Mouse (Mus musculus) layer of hippocampus, adult 9-10 months (tissue): Measurements from ENCODE around the gene Szrd1.
A peak's percentile ranks its signal among the peaks of the same experiment; 100 is the strongest.
"Not testable (repeated sequence)": the region's sequence is repeated elsewhere in the genome, so short reads cannot be mapped to it uniquely, and the experiment has no call there.

Experiments used
- DNase-seq: peaks from one replicate; pipeline ENCODE4 v3.0.0; 2022; ENCODE audit warnings: low spot score

Gene Szrd1

DNA sequence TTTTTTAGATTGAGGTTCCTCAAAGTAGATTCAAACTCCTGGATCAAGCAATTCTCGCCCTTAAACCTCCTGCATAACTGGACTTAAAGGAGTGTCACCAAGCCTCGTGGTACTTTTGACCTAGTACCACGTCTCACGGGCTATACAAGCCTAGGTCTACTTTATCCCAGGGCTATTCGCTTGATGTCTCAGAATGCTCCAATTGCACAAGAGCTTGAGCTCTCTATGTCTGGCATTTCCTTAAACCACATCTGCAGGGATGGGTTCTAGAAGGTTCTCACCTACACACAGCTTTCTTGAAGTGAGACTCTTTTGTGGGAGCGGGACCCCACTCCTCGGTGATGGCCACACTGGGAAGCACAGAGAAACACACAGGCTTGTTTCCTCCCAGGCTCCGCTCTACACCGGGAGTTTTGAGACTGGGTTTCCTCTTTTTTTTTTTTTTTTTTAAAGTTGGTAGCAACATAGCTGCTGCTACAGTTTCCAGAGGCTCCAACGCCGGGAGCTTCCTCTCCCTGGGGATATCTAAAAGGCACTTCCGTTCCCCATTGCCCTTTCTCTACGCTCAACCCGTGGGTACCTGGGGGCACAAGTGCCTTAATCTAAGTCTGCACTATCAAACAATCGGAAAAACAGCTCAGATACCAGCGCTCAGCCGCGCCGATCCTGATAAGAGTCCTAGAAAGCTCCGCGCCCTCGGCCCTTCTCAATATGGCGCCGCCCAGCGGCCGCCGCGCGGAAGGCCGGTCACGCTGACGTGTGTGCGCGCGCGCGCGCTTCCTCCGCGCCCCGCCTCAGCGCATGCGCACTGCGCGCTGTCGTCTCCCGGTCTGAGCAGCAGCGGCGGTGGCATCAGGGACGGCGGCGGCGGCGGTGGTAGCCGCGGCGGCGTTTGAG is 7.8 kb upstream of the Szrd1 start, which contains the start of gene Fbxo42:
TSS of gene Fbxo42 (plus strand) at position 802 of the 897 bp plus-strand sequence.
- DNase-seq = peak; percentile 90

GRCm38 (mm10) chr4:141146491-141147033 is 7.0 kb upstream of the Szrd1 start:
- no peak for DNase-seq

GRCm38 (mm10) chr4:141145124-141145523 is 5.5 kb upstream of the Szrd1 start:
- DNase-seq = not testable (repeated sequence)

DNA sequence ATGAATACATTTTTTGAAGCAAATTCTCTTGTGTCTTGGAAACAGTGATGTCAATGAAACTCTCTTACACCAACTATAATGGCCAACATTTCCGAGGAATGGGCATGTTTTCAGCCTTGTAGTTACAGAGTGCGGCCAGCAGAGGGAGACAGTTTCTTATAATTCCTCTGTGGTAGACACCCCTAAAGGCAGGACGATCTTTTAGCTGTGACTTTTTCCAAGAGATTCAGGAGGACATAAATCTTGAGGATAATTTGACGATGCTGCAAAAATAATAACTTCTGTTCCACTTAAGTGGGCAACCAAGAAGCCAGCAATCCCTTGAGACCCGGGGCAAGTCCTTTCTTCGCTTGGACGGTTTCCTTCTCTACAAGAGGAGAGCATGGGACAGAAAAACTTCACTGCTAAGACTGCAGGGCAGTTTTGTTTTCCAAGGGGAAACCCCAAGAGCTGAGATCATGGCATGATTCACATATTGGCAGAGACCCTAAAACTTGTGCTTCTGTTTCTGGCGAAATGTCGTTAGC is 2.8 kb upstream of the Szrd1 start:
- peak; percentile 89 for DNase-seq

DNA sequence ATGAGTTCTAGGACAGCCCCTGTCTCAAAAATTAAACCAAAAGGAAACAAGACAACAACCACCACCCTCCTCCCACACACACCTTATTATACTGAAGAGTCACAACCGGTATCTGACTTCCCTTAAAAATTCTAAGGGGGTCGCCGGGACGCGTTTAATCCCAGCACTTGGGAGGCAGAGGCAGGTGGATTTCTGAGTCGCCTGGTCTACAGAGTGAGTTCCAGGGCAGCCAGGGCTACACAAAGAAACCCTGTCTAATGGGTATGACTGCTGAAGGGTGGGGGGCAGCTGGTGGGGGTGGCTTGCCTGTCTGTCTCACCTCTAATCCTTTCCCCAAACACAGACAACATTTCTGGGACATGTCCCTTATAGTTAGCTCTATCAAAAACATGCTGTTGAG is 1.4 kb upstream of the Szrd1 start:
- no peak for DNase-seq

GRCm38 (mm10) chr4:141140354-141140753 is 779 bp upstream of the Szrd1 start:
- DNase-seq = not testable (repeated sequence)

DNA sequence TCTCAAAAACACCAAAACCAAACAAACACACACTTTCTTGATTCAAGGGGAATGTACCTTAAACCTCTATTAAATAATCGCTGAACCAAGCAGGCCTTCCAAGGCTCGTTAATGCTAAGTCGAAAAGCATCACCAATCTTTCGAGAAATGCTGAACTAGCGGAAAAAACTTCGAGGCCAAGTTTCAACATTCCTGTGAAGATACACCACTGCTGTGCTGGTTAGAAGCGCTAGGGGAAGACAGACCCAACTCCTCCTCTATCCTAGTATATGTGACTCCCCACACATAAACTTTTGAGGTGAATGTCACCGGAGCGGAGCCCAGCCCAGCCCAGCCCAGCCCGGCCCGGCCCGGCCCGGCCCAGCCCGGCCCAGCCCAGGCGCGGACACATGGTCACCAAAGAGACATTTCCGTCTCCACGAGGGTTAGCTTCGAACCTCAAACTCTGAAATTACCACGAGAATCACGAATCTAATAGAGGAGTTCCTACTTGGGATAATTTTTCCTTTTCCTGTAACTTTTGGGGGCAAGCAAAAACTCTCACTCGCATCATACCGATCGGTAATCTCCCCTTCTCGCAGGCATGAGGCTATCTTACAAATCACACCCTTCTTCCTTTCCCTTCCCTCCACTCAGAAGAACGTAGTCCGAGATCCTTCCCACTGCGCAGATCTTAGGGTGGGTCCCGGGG is 1.0 kb downstream of the Szrd1 start:
- no peak for DNase-seq

- not testable (repeated sequence) for DNase-seq
These were observed 1.8 kb downstream of the Szrd1 start for GRCm38 (mm10) chr4:141137740-141138139.

DNA sequence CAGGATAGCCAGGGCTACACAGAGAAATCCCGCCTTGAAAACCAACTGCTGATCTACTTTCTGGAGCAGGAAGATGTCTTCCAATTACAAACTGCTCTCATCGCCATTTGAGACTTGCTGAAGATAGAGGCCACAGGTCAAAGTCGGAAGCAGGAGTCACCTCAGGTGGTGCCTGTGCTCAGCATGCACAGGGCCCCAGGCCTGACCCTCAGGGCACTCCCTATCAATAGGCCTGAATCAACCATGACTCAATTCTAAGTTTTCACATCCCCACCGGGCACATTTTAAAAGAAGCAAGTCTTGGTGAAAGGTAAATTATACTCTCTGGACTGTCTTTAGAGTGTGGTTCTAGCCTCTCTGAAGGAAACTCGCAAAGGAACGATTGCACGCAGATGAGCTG is 3.4 kb downstream of the Szrd1 start:
- no peak for DNase-seq

DNA sequence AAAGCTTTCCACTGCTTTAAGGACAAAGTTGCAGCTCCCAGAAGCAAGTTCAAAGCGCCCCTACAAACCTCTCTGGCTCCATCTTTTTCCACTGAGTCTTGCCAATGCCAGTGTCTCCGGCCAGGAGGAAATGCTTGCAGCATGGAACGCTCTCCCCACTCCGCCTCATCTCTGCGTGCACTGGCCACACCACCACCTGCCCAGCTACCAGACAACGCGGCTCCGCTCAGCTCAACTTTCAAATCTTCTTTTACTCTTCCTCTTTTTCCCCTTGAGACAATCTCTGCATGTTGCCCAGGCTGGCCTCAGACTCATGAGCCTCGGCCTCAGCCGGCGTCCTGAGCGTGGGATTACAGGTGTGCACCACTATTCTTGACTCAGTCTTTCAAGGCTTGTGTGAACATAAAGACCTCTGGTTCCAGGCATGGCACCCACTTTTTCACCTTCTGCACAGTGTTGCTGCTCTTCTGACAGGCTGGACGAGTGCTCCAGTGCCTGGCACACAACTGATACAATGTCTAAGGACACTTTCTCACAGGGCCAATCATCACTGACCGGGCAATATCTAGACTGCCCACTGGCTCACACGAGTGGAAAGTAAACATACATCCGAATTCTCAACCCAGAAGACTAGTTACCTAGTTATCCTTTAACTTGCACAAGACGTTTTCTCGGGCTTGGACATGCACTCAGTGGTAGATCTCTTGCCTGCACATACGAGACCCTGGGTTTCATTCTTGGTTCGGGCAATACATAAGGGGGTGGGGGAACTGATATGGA is 4.6 kb downstream of the Szrd1 start:
- DNase-seq = no peak

- no peak for DNase-seq
These were observed 5.5 kb downstream of the Szrd1 start for GRCm38 (mm10) chr4:141134031-141134441.

- no peak for DNase-seq
These were observed 6.3 kb downstream of the Szrd1 start for GRCm38 (mm10) chr4:141133227-141133626.

DNA sequence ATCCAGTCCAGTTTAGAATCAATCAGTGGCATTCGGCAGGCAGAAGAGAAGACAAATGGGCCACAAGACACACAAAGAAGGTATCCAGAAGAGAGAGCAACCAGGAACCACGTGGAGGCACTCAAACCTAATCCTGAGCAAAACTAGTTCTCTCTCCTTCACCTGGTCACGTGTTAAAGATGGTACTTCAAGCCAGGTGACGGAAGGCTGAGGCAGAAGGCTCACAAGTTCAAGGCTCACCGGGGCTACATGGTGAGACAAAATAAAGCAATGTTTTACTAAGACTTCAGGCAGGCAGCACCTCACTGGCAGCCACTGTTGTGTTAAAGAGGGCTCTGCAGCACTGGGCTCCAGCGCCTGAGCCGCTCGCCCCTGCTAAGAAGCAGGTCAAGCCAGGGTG is 7.4 kb downstream of the Szrd1 start:
- DNase-seq = no peak

GRCm38 (mm10) chr4:141131531-141132061 is 8.0 kb downstream of the Szrd1 start:
- no peak for DNase-seq

- no peak for DNase-seq
These were observed 8.8 kb downstream of the Szrd1 start for GRCm38 (mm10) chr4:141130704-141131342.

DNA sequence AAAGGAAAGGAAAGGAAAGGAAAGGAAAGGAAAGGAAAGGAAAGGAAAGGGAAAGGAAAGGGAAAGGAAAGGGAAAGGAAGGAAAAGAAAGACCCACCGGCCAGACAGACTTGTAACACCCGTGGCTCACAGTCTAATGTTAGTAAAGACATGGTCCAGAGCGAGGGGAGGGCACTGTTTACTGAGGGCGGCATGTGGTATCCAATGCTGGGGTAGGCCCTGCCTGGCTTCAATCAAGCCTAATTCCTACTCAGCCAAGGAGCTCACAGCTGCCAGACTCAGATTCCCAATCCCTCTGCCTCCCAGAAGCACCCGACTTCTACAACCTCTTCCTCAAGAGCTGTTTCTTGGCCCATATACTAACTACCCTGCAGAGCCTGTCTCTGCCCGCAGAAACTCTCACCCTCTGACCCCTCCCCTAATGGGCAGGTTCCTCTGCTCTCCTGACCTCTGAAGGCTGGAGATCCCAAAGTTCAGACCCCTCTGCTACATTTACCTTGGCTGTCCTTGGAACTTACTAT is 10.3 kb downstream of the Szrd1 start:
- DNase-seq = no peak

GRCm38 (mm10) chr4:141123065-141123464 is 16.5 kb downstream of the Szrd1 start:
- no peak for DNase-seq

DNA sequence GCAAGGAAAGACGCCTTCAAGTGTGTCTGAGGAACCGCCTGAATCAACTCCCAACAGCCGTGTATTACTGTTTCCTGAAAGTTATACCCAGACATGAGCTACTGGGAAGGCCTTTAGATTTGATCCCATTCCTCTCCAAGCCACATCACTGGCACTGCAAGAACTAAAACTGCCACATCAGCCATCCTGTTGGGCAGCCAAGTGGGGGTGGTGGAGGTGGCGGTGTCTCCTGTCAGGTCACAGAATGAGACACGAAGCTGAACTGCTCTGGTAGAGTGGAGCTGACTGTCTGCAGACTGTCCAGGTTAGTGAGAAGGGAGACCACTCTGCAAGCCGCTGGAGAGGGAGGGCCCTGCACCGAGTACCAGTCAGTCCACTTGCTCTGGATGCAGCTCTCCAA is 16.9 kb downstream of the Szrd1 start:
- DNase-seq = no peak

DNA sequence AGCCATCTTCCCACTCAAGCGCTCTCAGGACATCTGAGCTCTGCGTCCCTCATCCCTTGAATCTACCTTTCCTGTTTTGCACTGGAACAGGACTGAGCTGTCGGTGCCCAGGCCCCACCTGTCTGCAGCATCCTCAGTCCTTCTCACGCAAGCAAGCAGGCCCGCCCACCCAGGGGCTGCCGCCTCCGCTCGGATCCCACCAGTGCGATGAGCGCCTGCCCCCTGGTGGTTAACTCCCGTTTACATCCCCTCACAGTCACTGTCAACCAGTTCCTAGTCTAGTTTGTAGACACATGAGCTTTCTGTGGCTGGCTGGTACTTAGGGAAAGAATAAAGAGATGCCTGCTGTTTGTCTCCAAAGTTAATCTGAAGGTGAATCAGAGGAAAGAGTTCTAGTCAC is 18.9 kb downstream of the Szrd1 start:
- DNase-seq = no peak

DNA sequence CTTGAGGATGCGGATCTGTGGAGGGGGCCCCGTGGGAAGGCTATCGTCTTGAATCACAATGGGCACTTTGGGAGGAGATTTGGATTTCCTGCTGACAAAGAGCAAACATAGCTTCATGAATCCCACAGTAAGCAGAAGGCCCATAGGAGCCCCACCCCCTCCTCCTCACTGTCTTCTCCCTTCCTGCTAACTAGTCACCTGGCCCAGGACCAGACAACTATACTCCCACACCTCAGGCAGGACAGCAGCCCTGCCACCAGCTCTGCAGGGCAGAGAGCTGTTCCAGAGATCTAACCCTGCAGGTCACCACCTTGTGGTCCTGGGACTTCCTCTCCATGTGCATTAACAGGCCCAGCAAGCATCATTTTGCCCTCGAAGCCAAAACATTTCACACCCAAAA is 20.9 kb downstream of the Szrd1 start:
- DNase-seq = no peak

DNA sequence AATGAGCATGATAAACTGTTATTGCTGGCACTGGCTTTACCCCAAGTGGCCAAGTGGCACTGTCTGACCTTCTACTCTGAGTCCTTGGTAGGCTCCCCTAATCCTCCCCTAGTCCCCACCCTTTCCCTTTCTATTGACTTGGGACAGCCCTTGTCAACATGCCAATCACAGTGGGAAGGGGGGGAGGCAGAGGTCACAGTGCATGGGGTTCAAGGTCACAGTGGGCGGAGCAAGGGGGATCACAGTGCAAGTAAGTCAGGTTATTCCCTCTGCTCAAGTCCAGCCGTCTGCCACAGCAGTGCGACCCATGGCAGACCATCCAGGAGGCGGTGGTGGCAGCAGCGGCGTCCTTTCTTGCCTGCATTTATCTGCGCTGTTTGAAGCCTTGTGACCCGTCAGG is 24.2 kb downstream of the Szrd1 start:
- no peak for DNase-seq
